8 mouse cellular contexts compared by ENCODE assay signal in genomic region chr5:53326023-53326422, GRCm38 (mm10). TPM values are rescaled to one million over a fixed set of nuclear protein-coding genes. Genes with fewer than 3 reads are reported as not detected.
A peak's percentile ranks its signal among the peaks of the same experiment; 100 is the strongest.
DNase-seq lines count a peak whose midpoint lies in the region; ATAC-seq and TF ChIP-seq lines count a peak whose summit lies in the region.

No protein-coding gene starts in this region.

- H3K36me3 ChIP-seq in heart, embryonic 12.5 days: no peaks in the 10 kb centered on the region
- no peaks in the 10 kb centered on the region for H3K36me3 ChIP-seq in intestine, embryonic 15.5 days
- no peaks in the 10 kb centered on the region for H3K36me3 ChIP-seq in midbrain, embryonic 12.5 days

- H3K9me3 ChIP-seq in heart, embryonic 12.5 days (replicated peaks): no peaks in the 10 kb centered on the region
- no peaks in the 10 kb centered on the region for H3K9me3 ChIP-seq in intestine, embryonic 15.5 days
- H3K9me3 ChIP-seq in midbrain, embryonic 12.5 days: no peaks in the 10 kb centered on the region

- H3K27me3 ChIP-seq in heart, embryonic 12.5 days (replicated peaks): 0 out of 2 replicates have a peak, but pooled peaks cover 10% of the 10 kb centered on the region
- 0 out of 2 replicates have a peak, but pooled peaks cover 3% of the 10 kb centered on the region for H3K27me3 ChIP-seq in intestine, embryonic 15.5 days (replicated peaks)
- H3K27me3 ChIP-seq in midbrain, embryonic 12.5 days: 0 out of 2 replicates have a peak, but pooled peaks cover 6% of the 10 kb centered on the region

- no peak for ATAC-seq in heart, embryonic 12.5 days (ENCODE audit: insufficient number of reproducible peaks, low FRiP score)
- ATAC-seq in common myeloid progenitor, adult 5-6 weeks (replicated peaks; ENCODE audit: low read depth, poor library complexity, severe bottlenecking): peak; percentile 93
- ATAC-seq in intestine, embryonic 15.5 days: peak; percentile 72
- peak; percentile 61 for ATAC-seq in midbrain, embryonic 12.5 days (ENCODE audit: low FRiP score, low read depth)

- H3K4me1 ChIP-seq in heart, embryonic 12.5 days (replicated peaks): peaks cover 10% of the 10 kb centered on the region; the same call in 1 of the 2 replicates
- H3K4me1 ChIP-seq in intestine, embryonic 15.5 days (replicated peaks): 0 out of 2 replicates have a peak, but pooled peaks cover 3% of the 10 kb centered on the region
- peaks cover 18% of the 10 kb centered on the region for H3K4me1 ChIP-seq in midbrain, embryonic 12.5 days

- DNase-seq in heart, adult 11 months: peak; percentile 98
- DNase-seq in gastrocnemius, adult 2 months: peak; percentile 83
- peak; percentile 74 to 75 for DNase-seq in left cerebral cortex, postnatal 10 days (ENCODE audit: extremely low spot score in 1 of 2, low spot score in 2 of 2)
- DNase-seq in right cerebral cortex, postnatal 36 days (ENCODE audit: low spot score in 2 of 2): peak; percentile 58

- no peak overlapping the region for H3K4me3 ChIP-seq in heart, embryonic 12.5 days
- H3K4me3 ChIP-seq in gastrocnemius, adult 2 months: no peak overlapping the region
- no peak overlapping the region for H3K4me3 ChIP-seq in intestine, embryonic 15.5 days (replicated peaks)
- H3K4me3 ChIP-seq in midbrain, embryonic 12.5 days: no peak overlapping the region

- H3K4me2 ChIP-seq in heart, embryonic 12.5 days: no peak overlapping the region
- no peak overlapping the region for H3K4me2 ChIP-seq in intestine, embryonic 15.5 days (replicated peaks)
- peak overlapping the region; percentile 21; the same call in 1 of the 2 replicates for H3K4me2 ChIP-seq in midbrain, embryonic 12.5 days (replicated peaks)

- intact Hi-C loops in gastrocnemius, adult 2 months (cut with DNase I): no loop called here
- intact Hi-C loops in left cerebral cortex, postnatal 10 days (cut with DNase I): no loop called here

- no peak; the same call in 1 of the 2 replicates for TF ChIP-seq CTCF in gastrocnemius, adult 2 months (IDR thresholded peaks at IDR 0.05)

- 3% methylated on average over 8 of the region's 8 CpGs for WGBS in heart, embryonic 12.5 days
- WGBS in intestine, embryonic 15.5 days: 2% methylated on average over 8 of the region's 8 CpGs
- 2% methylated on average over 8 of the region's 8 CpGs for WGBS in midbrain, embryonic 12.5 days

- H3K27ac ChIP-seq in heart, embryonic 12.5 days (ENCODE audit: poor library complexity, severe bottlenecking): no peak overlapping the region
- peak overlapping the region; percentile 57 for H3K27ac ChIP-seq in gastrocnemius, adult 2 months
- no peak overlapping the region for H3K27ac ChIP-seq in intestine, embryonic 15.5 days
- no peak overlapping the region for H3K27ac ChIP-seq in midbrain, embryonic 12.5 days (replicated peaks)

- no peak overlapping the region for H3K9ac ChIP-seq in heart, embryonic 12.5 days
- no peak overlapping the region for H3K9ac ChIP-seq in intestine, embryonic 15.5 days
- no peak overlapping the region for H3K9ac ChIP-seq in midbrain, embryonic 12.5 days (replicated peaks)

RNA-seq across cellular contexts. Expression of gene Smim20, which starts 59.1 kb away (rescaled TPM):
- 141 and 153 TPM in 2 replicates for polyA plus RNA-seq in heart, embryonic 12.5 days (2016; fragmentation: Nextera tagmentation; extraction: Ambion mirVana)
- total RNA-seq in common myeloid progenitor, adult 5-6 weeks (2017): 50.9 and 60.2 TPM in 2 replicates
- total RNA-seq in gastrocnemius, adult 2 months (2021): 10 to 100 TPM; 55.5 to 67.5 TPM
- polyA plus RNA-seq in intestine, embryonic 15.5 days (2015; fragmentation: Nextera tagmentation; extraction: Ambion mirVana): 98.8 and 117 TPM in 2 replicates
- total RNA-seq in left cerebral cortex, postnatal 10 days (2021): 10 to 100 TPM; 26.9 to 30.5 TPM
- 71.0 and 72.5 TPM in 2 replicates for polyA plus RNA-seq in midbrain, embryonic 12.5 days (2016; fragmentation: Nextera tagmentation; extraction: Ambion mirVana)
